ENCODE assay signal across 8 mouse cellular contexts in genomic region chr5:24393392-24393997, GRCm38 (mm10). TPM values are rescaled to one million over a fixed set of nuclear protein-coding genes. Genes with fewer than 3 reads are reported as not detected.
DNase-seq lines count a peak whose midpoint lies in the region; ATAC-seq and TF ChIP-seq lines count a peak whose summit lies in the region.

Gene Abcb8 (plus strand): TSS chr5:24393663.

- 22% methylated on average over 7 of the region's 7 CpGs for WGBS in hindbrain, embryonic 16.5 days

- no peaks in the 10 kb centered on the region for H3K36me3 ChIP-seq in hindbrain, embryonic 16.5 days (ENCODE audit: control insufficient read depth, insufficient read depth, low read length)

- peak within 1 kb of the TSS; percentile 71 for H3K9ac ChIP-seq in hindbrain, embryonic 16.5 days (ENCODE audit: low read depth, low read length)

- H3K27me3 ChIP-seq in hindbrain, embryonic 16.5 days (replicated peaks; ENCODE audit: control insufficient read depth, insufficient read depth, low read length) = peaks cover 6% of the 10 kb centered on the region

- peak; percentile 90 for TF ChIP-seq CTCF in gastrocnemius, adult 2 months (IDR thresholded peaks at IDR 0.05)

- peak; percentile 87 for DNase-seq in ZHBTc4 (ENCODE audit: low read depth, low spot score)
- DNase-seq in gastrocnemius, adult 2 months = peak; percentile 77
- peak; percentile 79 for DNase-seq in left cerebral cortex, adult 11 months (ENCODE audit: low spot score)
- DNase-seq in lung, postnatal 36 days = peak; percentile 94
- peak; percentile 93 for DNase-seq in retina, embryonic 14.5 days (ENCODE audit: low spot score)
- DNase-seq in thymus, postnatal 4 days = peak; percentile 91

- intact Hi-C loops in gastrocnemius, adult 2 months (cut with DNase I) = no loop called here

- H3K27ac ChIP-seq in gastrocnemius, adult 2 months = peak within 1 kb of the TSS; percentile 98
- H3K27ac ChIP-seq in hindbrain, embryonic 16.5 days (ENCODE audit: low read depth, low read length) = peak within 1 kb of the TSS; percentile 91

- ATAC-seq in common myeloid progenitor, adult 5-6 weeks (replicated peaks; ENCODE audit: low read depth, poor library complexity, severe bottlenecking) = peak; percentile 65
- no peak for ATAC-seq in hindbrain, embryonic 16.5 days

- H3K4me1 ChIP-seq in hindbrain, embryonic 16.5 days (ENCODE audit: control insufficient read depth, insufficient read depth, low read depth, low read length) = peaks cover under 1% of the 10 kb centered on the region; the same call in 1 of the 2 replicates

- H3K9me3 ChIP-seq in hindbrain, embryonic 16.5 days (ENCODE audit: control insufficient read depth, low read length) = no peaks in the 10 kb centered on the region

- peak within 1 kb of the TSS; percentile 86 for H3K4me3 ChIP-seq in gastrocnemius, adult 2 months
- H3K4me3 ChIP-seq in hindbrain, embryonic 16.5 days (ENCODE audit: low read length) = peak within 1 kb of the TSS; percentile 66

- peak within 1 kb of the TSS; percentile 62 for H3K4me2 ChIP-seq in hindbrain, embryonic 16.5 days (ENCODE audit: low read length)

RNA-seq across cellular contexts. Expression of gene Abcb8, which starts in this region (rescaled TPM):
- 11.5 and 32.2 TPM in 2 replicates for total RNA-seq in common myeloid progenitor, adult 5-6 weeks (2017)
- 10 to 100 TPM; 37.0 to 39.8 TPM for total RNA-seq in gastrocnemius, adult 2 months (2021)
- 52.4 and 53.7 TPM in 2 replicates for polyA plus RNA-seq in hindbrain, embryonic 16.5 days (2015; fragmentation: Nextera tagmentation; extraction: Ambion mirVana)
